Mouse (Mus musculus): ENCODE measurements around the gene Gm9747. TPM values are rescaled to one million over a fixed set of nuclear protein-coding genes. Genes with fewer than 3 reads are reported as not detected.
A peak's percentile ranks its signal among the peaks of the same experiment; 100 is the strongest.

Gm9747 gene
- total and polyA plus RNA-seq, 3 experiments, result not detected

DNA sequence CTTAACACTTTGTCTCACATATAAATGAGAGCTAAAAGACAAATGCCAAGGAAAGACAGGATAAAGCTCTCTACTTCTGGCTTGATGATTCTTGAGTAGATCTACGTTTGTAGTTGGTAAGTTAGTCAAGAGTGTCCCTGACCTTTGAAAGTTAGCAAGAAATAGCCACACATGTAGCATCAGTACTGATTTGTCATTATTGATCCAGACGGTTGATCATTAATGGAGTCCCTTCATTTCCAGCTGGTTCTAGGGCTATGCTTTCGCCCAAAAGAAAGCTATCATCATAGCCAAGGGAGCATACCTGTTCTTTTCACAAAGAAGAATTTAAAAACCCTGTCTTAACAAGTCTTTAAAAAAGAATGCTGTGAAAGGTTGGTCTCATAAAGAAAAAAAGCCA, 1.7 kb downstream of the Gm9747 start:
- Histone ChIP-seq H3K9me3 (replicated peaks; ENCODE audit: low read length) (no peaks in the 10 kb centered on the region), H3K4me3 (replicated peaks in 1 of 3; ENCODE audit: low read depth in 2 of 3, low read length in 2 of 3, poor library complexity in 1 of 3) (no peak overlapping the region), H3K4me1 (ENCODE audit: control insufficient read depth in 1 of 2, insufficient read depth in 2 of 2) (peaks cover 0 to 11% of the 10 kb centered on the region in 2 experiments; a peak in 3 of 4 replicates), H3K4me2 (ENCODE audit: insufficient read depth, low read depth, poor library complexity, severe bottlenecking) (no peak overlapping the region), H3K27me3 (replicated peaks) (no peaks in the 10 kb centered on the region), H3K27ac (ENCODE audit: insufficient read depth, low read depth) (no peak overlapping the region), H3K79me2 (replicated peaks; ENCODE audit: control insufficient read depth, extremely low read depth, insufficient read depth, poor library complexity, severe bottlenecking) (no peaks in the 10 kb centered on the region), H3K9ac (ENCODE audit: insufficient read depth, low read depth) (no peak overlapping the region), H3K36me3 (replicated peaks in 1 of 2; ENCODE audit: control insufficient read depth in 1 of 2, insufficient read depth in 1 of 2, low read length in 1 of 2) (no peaks in the 10 kb centered on the region)
- dilution Hi-C loops (cut with MboI; ENCODE audit: extremely low pct_ligation_motif_present, extremely low pct_unique_long_range_greater_than_20kb, low sequenced_read_pairs), result no loop called here
- in situ Hi-C loops (cut with MboI; ENCODE audit: low pct_ligation_motif_present, low pct_unique_long_range_greater_than_20kb, low sequenced_read_pairs), result no loop called here
- no peak for DNase-seq (ENCODE audit: extremely low read depth)
- TF ChIP-seq KAT2A (IDR thresholded peaks at IDR 0.05; ENCODE audit: insufficient replicate concordance, low read length) (no peak), TBP (conservative IDR thresholded peaks at IDR 0.05; ENCODE audit: low read depth, low read length) (no peak), BHLHE40 (IDR thresholded peaks at IDR 0.05; ENCODE audit: low read depth, low read length) (no peak), PAX5 (IDR thresholded peaks at IDR 0.05; ENCODE audit: low read length) (no peak), RCOR1 (conservative IDR thresholded peaks at IDR 0.05; ENCODE audit: low read depth, low read length) (no peak), MEF2A (IDR thresholded peaks at IDR 0.05; ENCODE audit: borderline replicate concordance, low read depth, low read length) (no peak), ZNF384 (IDR thresholded peaks at IDR 0.05; ENCODE audit: low read depth, low read length) (no peak), ETS1 (conservative IDR thresholded peaks at IDR 0.05; ENCODE audit: low read depth, low read length) (no peak), MYC (IDR thresholded peaks at IDR 0.05; ENCODE audit: low read depth, low read length) (no peak), IRF4 (IDR thresholded peaks at IDR 0.05; ENCODE audit: low read depth, low read length) (no peak)

DNA sequence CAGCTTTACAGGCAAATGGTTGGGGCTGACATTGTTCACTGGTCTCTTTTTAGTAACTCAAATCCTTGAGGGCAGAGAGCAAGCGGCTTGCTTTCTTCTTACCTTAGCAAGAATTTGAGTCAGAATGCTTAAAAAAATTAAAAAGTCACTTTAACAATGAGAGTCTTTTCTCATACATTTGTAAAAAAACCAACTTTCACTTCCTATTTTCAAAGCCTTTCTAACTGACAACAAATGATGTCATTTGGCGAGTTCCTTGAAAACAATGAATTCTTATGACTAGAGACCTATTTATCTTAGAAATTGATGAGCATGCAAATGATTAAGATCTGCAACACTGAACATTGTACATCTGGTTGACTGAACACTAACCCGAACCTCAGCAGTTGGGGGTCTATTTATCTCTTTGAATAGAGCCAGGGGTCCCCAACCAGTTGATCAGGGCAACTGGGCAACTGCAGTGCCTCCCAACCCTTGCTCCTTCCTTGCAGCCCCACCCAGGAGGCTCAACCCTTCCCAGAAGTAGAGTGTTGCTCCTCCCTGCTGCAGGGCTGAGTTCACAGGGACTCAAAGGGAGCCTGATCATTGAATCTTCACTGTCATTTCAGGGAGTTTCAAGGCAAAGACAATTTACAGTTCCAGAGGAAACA, 2.7 kb downstream of the Gm9747 start:
- H3K27me3 ChIP-seq (replicated peaks), result no peaks in the 10 kb centered on the region
- peaks cover 0 to 11% of the 10 kb centered on the region in 2 experiments; a peak in 3 of 4 replicates for H3K4me1 ChIP-seq (ENCODE audit: control insufficient read depth in 1 of 2, insufficient read depth in 2 of 2)
- no peak overlapping the region for H3K9ac ChIP-seq (ENCODE audit: insufficient read depth, low read depth)
- H3K36me3 ChIP-seq (replicated peaks in 1 of 2; ENCODE audit: control insufficient read depth in 1 of 2, insufficient read depth in 1 of 2, low read length in 1 of 2), result no peaks in the 10 kb centered on the region
- dilution Hi-C loops (cut with MboI; ENCODE audit: extremely low pct_ligation_motif_present, extremely low pct_unique_long_range_greater_than_20kb, low sequenced_read_pairs), result no loop called here
- TF ChIP-seq JUND (conservative IDR thresholded peaks at IDR 0.05; ENCODE audit: low read depth, low read length) (peak; percentile 44; the same call in 1 of the 2 replicates), JUN (IDR thresholded peaks at IDR 0.05; ENCODE audit: insufficient read depth, low read depth, low read length) (peak; percentile 70), POLR2A (IDR thresholded peaks at IDR 0.05; ENCODE audit: low read depth, low read length) (no peak), ZNF384 (IDR thresholded peaks at IDR 0.05; ENCODE audit: low read depth, low read length) (peak; percentile 79), IRF4 (IDR thresholded peaks at IDR 0.05; ENCODE audit: low read depth, low read length) (peak; percentile 77)
- no peaks in the 10 kb centered on the region for H3K79me2 ChIP-seq (replicated peaks; ENCODE audit: control insufficient read depth, extremely low read depth, insufficient read depth, poor library complexity, severe bottlenecking)
- H3K4me3 ChIP-seq (replicated peaks in 1 of 3; ENCODE audit: low read depth in 2 of 3, low read length in 2 of 3, poor library complexity in 1 of 3), result no peak overlapping the region
- DNase-seq (ENCODE audit: extremely low read depth), result peak; percentile 9
- H3K4me2 ChIP-seq (ENCODE audit: insufficient read depth, low read depth, poor library complexity, severe bottlenecking), result peak overlapping the region; percentile 57; the same call in 1 of the 2 replicates
- no peaks in the 10 kb centered on the region for H3K9me3 ChIP-seq (replicated peaks; ENCODE audit: low read length)
- no peak overlapping the region for H3K27ac ChIP-seq (ENCODE audit: insufficient read depth, low read depth)
- in situ Hi-C loops (cut with MboI; ENCODE audit: low pct_ligation_motif_present, low pct_unique_long_range_greater_than_20kb, low sequenced_read_pairs), result no loop called here
